Mouse (Mus musculus) c-Kit-positive CD71-negative TER-119-negative erythroid progenitor cells, embryonic 14.5 days (primary cell): ENCODE measurements around the gene Pltp.
"Not testable (repeated sequence)": the region's sequence is repeated elsewhere in the genome, so short reads cannot be mapped to it uniquely, and the experiment has no call there.

ENCODE experiments used
- DNase-seq: peaks from one replicate; pipeline ENCODE4 v3.0.0-alpha.2; 2013; ENCODE audit warnings: low read depth

Pltp gene

DNA sequence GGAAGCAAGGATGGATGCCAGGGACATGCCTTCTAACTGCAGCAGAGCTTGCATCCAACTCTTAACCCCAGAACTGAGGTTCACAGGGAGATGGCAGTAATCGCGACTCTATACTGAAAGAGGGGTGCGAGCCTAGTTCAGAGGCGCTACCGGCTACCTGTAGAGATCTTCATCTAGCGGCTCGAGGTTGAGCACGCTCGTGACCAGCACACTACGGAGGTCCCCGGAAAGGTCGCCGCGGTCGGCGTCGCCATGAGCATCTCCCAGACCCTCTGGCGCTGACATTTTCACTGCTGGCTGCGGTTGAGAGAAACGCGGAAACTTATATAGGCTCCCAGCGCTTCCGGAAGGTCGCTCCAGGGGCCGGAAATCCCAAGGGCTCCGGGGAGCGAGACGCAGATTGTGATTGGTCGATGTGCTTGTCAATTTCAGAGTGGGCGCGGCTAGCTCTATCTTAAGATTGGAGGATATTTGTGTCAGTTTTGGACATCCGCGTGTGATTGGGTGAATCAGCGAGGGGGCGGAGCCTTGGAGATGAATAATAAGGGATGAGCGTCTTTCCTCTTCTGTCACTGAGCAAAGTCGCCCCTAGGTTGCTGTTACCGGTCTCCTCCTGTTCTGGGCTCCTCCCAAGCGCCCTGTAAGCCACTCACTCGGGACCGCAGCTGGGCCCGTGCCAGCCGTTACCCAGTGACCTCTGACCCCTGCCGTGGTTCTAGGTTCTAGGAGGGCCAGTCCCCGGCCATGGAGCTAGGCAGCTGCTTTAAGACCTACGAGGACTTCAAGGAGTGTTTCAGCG is 52.8 kb downstream of the Pltp start, which contains the start of the genes Acot8 and Zswim3:
Acot8 (minus strand) TSS at position 350 of the 799 bp plus-strand sequence.
Zswim3 (plus strand) TSS at position 566 of the 799 bp plus-strand sequence.
- DNase-seq = peak; percentile 100

DNA sequence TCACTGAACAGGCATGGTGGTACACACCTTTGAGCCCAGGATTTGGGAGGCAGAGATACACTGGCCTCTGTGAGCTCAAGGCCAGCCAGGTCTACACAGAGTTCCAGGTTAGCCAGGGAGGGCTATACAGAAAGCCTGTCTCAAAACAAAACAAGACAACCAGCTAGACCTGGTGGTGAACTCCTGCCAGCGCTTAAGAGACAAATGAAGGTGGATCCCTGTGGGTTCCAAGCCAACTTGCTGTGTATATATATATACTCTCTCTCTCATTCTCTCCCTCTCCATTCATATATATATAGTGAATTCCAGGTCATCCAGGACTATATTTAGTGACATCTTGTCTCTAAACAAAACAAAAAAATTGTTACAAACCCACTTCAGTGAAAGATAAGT is 53.6 kb downstream of the Pltp start:
- DNase-seq = no peak

DNA sequence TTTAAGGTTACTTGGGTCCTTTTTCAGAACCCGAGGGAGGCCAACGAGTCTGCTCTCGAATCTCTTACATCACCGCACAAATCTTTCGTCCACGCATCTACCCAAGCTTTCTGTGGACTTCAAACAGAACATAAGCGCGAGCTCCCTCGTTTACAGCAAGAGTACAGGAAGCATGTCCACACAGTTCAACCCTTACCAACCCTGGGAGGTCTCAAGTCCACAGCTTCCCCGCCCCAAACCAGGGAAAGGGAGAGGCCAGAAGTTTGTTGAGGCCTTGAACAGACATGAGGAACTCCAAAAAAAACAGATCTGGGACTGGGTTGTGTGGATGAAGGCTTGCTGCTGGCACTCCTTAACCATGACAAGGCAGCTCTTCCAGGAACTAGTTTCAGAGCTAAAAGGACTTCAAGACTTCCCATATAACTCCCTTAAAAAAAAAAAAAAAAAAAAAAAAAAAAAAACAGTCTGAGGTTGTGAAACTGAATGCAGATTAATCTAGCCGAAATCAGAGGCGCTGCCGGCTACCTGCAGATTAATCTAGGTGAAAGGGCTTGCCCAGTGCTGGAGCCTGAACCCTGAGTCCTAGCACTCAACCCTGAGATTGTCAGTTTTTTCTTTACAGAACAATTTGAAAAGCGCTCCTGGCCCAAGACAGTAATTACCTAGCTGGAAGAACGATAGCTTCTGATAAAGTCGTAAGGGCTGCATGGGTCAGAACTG is 54.1 kb downstream of the Pltp start:
- no peak for DNase-seq

DNA sequence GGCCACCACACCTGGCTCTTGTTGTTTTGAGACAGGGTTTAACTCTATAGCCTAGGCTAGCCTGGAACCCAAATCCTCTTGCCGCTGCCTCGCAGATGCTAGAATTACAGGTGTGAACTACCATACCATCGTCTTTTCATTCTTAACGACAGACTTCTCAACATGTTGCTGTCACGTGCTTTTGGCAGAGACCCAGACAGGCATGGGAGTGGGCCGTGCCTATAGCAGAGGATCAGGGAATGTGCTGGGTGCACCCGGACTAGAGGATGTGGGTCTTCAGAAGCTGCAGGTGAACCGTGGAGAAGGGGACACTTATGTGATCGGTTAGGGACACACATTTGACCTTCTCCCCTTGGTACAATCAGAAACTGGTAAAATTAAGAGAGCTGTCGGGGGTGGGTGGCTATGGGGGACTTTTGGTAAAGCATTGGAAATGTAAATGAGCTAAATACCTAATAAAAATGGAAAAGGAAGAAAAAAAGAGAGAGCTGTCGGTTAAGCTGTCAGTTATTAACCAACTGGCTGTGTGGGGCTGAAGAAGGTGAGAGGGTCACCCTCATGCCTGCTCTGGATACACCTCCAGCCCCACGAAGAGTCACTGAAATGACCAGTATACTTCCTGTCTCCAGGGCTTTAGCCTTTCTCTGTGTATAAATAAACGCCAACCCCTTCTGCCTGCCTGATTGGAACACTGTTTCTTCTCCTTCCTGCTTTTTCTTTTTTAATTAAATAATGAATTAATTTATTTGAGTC is 57.1 kb downstream of the Pltp start:
- no peak for DNase-seq

DNA sequence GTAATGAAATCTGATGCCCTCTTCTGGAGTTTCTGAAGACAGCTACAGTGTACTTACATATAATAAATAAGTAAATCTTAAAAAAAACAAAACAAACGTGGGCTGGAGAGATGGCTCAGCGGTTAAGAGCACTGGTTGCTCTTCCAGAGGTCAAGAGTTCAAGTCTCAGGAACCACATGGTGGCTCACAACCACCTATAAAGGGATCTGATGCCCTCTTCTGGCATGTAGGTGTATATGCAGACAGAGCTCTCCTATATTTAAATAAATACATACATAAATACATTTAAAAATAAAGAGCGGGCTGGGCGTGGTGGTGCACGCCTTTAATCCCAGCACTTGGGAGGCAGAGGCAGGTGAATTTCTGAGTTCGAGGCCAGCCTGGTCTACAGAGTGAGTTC is 59.0 kb downstream of the Pltp start:
- not testable (repeated sequence) for DNase-seq

DNA sequence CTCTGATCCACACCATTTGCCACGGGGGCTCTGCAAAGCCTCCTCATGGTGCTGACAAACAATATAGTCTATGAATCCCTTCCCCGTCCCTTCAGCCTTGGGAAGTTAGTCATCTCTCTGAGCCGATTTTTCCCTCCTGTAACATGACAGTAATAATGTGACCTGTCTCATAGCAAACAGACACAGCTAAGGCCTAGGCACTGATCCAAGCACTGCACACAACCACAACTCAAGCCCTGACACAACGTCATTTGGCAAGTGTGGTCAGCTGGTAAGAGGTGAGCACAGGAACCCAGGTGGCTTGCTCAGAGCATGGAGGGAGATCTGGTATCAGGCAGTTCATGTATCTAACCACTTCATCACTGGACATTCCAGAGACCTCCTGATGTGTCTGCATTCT is 61.6 kb downstream of the Pltp start:
- no peak for DNase-seq

DNA sequence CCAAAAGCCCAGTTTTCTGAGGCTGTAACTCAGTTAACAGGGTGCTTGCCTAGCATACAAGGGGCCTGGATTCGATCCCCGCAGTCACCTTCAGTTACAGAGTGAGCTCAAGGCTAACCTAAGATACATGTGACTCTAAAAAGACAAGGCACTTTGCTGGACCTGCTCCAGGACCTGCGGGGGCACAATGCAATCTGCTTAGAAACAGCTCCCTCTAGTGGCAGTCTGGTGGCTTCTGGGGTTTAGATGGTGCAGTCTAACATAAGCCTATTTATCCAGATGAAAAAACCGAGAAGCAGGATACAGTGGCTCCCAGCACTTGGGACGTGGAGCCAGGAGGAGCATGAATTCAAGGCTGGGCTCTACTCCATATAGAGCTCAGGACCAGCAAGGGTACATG is 63.2 kb downstream of the Pltp start:
- peak; percentile 82 for DNase-seq

DNA sequence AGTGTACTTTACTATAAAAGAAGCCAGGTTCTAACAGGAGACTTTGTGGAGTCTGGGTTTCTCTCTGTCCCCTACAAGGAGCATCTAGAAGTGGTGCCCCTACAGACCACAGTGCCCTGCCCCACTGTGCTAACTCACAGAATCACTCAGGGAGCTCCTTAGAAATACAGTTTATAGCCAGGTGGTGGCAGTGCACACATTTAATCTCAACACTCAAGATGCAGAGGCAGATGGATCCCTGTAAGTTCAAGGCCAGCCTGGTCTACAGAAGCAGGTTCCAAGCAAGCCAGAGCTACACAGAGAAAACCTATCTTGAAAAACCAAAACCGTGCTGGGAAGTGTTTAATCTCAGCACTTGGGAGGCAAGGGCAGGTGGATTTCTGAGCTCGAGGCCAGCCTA is 63.7 kb downstream of the Pltp start:
- no peak for DNase-seq

DNA sequence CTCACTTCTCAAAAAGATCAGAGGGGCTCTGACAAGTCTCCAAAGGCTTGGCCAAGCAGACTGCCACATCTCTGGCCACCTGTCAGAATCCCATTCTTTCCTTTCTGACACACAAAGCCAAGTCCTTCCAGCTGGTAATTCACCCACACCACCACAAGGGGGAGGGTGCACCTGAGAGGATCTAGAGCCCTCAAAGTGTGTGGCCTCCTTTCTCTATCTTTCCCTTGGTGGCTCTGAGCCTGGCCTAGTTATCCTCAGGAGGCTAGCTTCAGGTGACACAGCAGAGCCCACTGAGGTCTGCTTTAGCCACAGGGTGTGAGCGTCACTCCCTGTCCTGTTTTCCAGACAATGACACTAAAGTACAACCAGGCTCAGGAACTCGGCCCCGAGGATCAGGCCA is 64.3 kb downstream of the Pltp start:
- peak; percentile 51 for DNase-seq

DNA sequence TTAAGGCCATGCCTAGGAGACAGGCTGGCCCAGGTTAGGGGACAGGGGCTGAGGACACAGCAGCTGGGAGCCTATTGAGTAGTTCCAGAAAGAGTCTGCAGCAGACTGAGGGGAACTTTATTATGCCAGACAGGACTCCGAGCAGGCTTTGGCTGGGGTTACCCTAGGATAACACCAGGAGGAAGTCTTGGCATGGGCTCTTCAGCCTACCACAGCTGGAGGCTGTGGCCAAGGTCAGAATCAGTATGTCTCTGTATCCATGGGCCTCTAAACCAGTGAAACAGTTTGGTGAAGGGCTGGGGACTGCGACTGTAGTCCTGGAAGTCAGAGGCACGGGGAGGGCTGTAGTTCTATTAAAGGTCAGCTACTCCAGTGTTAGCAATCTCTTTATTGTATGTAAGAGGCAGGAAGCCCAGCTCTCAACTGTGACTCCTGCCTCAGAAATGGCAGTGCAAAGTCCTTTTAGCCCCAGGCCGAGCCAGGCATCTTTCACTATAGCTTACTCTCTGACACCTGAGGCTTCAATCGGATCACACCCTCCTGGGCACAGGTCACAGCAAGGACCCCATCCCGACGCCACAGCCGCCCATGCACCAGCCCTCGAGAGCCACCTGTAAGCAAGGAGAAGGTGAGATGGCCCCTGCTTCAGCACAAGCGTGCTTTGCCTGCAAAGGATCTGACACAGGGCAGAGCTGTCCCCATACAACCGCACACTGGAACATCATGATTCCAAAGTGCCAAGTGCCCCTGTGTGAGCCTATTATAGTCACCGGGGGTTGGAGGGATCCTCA is 64.9 kb downstream of the Pltp start:
- no peak for DNase-seq

DNA sequence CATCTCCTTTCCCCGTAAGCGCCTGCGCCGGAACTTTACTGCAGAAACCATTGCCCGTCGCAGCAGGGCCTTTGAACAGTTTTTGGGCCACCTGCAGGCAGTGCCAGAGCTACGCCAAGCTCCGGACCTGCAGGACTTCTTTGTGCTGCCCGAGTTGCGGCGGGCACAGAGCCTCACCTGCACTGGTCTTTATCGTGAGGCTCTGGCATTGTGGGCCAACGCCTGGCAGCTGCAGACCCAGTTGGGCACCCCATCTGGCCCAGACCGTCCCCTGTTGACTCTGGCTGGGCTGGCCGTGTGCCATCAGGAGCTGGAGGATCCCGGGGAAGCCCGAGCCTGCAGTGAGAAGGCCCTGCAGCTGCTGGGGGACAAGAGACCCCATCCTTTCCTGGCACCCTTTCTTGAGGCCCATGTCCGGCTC is 65.7 kb downstream of the Pltp start:
- DNase-seq = no peak

DNA sequence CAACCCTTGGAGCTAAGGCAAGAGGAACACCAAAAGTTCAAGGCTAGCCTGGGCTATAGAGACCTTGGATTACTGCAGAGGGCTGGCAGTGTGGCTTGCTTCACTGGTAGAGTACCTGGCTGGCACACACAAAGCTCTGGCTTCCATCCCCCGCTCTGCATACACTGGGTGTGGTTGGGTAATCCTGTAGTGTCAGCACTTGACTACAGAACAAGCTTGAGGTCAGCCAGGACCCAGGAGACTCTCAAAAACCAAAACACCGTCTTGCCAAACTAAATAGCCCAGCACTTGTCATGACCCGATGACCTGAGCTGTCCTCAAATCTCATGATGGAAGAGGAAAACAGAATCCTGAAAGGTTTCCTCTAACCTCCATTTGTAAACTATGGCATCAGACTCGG is 67.1 kb downstream of the Pltp start:
- no peak for DNase-seq
